Mouse (Mus musculus) embryonic facial prominence, embryonic 13.5 days (tissue): Measurements from ENCODE around the gene Arhgap17. TPM values are rescaled to one million over a fixed set of nuclear protein-coding genes. Genes with fewer than 3 reads are reported as not detected.

Experiments used
- ATAC-seq: fragments of 200-750 bp; cut with Nextera tagmentation; 2 replicates; pipeline ENCODE4 v1.8.0; 2017; ENCODE audit warnings: low read depth; ENCODE audit not compliant: insufficient number of reproducible peaks, insufficient read depth, low FRiP score, low TSS enrichment
- H3K27ac ChIP-seq: fragments of 300-500 bp; sonication (generic); 2 replicates; pipeline ENCODE4 v1.5.1; 2015; ENCODE audit warnings: moderate library complexity, mild to moderate bottlenecking, inconsistent platforms
- H3K27me3 ChIP-seq: fragments of 300-500 bp; sonication (generic); 2 replicates; pipeline ENCODE4 v1.6.1; 2015; ENCODE audit warnings: mild to moderate bottlenecking, inconsistent platforms
- H3K36me3 ChIP-seq: fragments of 300-500 bp; sonication (generic); 2 replicates; pipeline ENCODE4 v1.6.1; 2015; ENCODE audit warnings: mild to moderate bottlenecking, inconsistent platforms
- H3K4me1 ChIP-seq: fragments of 300-500 bp; sonication (generic); 2 replicates; pipeline ENCODE4 v1.6.1; 2015; ENCODE audit warnings: inconsistent platforms
- H3K4me2 ChIP-seq: fragments of 300-500 bp; sonication (generic); 2 replicates; pipeline ENCODE4 v1.6.1; 2015; ENCODE audit warnings: moderate library complexity, mild to moderate bottlenecking, inconsistent platforms
- H3K4me3 ChIP-seq: fragments of 300-500 bp; sonication (generic); 2 replicates; pipeline ENCODE4 v1.5.1; 2015; ENCODE audit warnings: mild to moderate bottlenecking, inconsistent platforms
- H3K9ac ChIP-seq: fragments of 300-500 bp; sonication (generic); 2 replicates; pipeline ENCODE4 v1.6.1; 2015; ENCODE audit warnings: mild to moderate bottlenecking, inconsistent platforms
- H3K9me3 ChIP-seq: fragments of 300-500 bp; sonication (generic); 2 replicates; pipeline ENCODE4 v1.6.1; 2016; ENCODE audit warnings: inconsistent platforms
- WGBS: fragments of 180-500 bp; shearing (Covaris S2); methylation state at CpG from one replicate; pipeline ENCODE4 v1.1.7; 2015; ENCODE audit warnings: mixed read lengths; 5-methylcytosine and 5-hydroxymethylcytosine counted together
- polyA plus RNA-seq: library from polyadenylated mRNA; unstranded; fragments of >200 nt; fragmentation: Nextera tagmentation; extraction: Ambion mirVana; gene quantifications from 2 replicates; pipeline ENCODE4 v1.2.1, GENCODE M21; 2015

Arhgap17 gene
- polyA plus RNA-seq, 1 experiment from 2014 or later = 21.4 TPM

- H3K27me3 ChIP-seq = no peaks in the 10 kb centered on the region
- H3K4me3 ChIP-seq = no peak overlapping the region
- H3K27ac ChIP-seq = peak overlapping the region; percentile 64
- H3K36me3 ChIP-seq = peaks cover 36% of the 10 kb centered on the region
- H3K9ac ChIP-seq = no peak overlapping the region
- H3K4me2 ChIP-seq = no peak overlapping the region
- WGBS = 44% methylated on average over 4 of the region's 4 CpGs
- H3K4me1 ChIP-seq = peaks cover 32% of the 10 kb centered on the region
- no peak for ATAC-seq
- no peaks in the 10 kb centered on the region for H3K9me3 ChIP-seq
Measured at GRCm38 (mm10) chr7:123327909-123328308, 41.8 kb downstream of the Arhgap17 start.

- Histone ChIP-seq H3K27me3 (no peaks in the 10 kb centered on the region), H3K4me2 (no peak overlapping the region), H3K4me1 (peaks cover 32% of the 10 kb centered on the region), H3K36me3 (peaks cover 45% of the 10 kb centered on the region), H3K4me3 (no peak overlapping the region), H3K9me3 (no peaks in the 10 kb centered on the region), H3K27ac (no peak overlapping the region), H3K9ac (no peak overlapping the region)
- no peak for ATAC-seq
- WGBS = 83% methylated on average over 4 of the region's 4 CpGs
Measured at GRCm38 (mm10) chr7:123326901-123327300, 42.8 kb downstream of the Arhgap17 start.

GRCm38 (mm10) chr7:123326062-123326461, 43.7 kb downstream of the Arhgap17 start:
- Histone ChIP-seq H3K4me1 (peaks cover 24% of the 10 kb centered on the region), H3K4me3 (no peak overlapping the region), H3K36me3 (peaks cover 53% of the 10 kb centered on the region), H3K27ac (no peak overlapping the region), H3K4me2 (no peak overlapping the region), H3K9ac (no peak overlapping the region), H3K9me3 (no peaks in the 10 kb centered on the region), H3K27me3 (no peaks in the 10 kb centered on the region)
- WGBS = 91% methylated on average over 5 of the region's 5 CpGs
- ATAC-seq = no peak

GRCm38 (mm10) chr7:123324105-123324504, 45.6 kb downstream of the Arhgap17 start:
- Histone ChIP-seq H3K9ac (no peak overlapping the region), H3K4me2 (no peak overlapping the region), H3K27ac (no peak overlapping the region), H3K4me1 (peaks cover 14% of the 10 kb centered on the region), H3K27me3 (no peaks in the 10 kb centered on the region), H3K36me3 (peaks cover 68% of the 10 kb centered on the region), H3K9me3 (no peaks in the 10 kb centered on the region), H3K4me3 (no peak overlapping the region)
- 94% methylated on average over 1 of the region's 1 CpGs for WGBS
- ATAC-seq = no peak

GRCm38 (mm10) chr7:123323388-123323787, 46.3 kb downstream of the Arhgap17 start:
- H3K27me3 ChIP-seq = no peaks in the 10 kb centered on the region
- H3K4me1 ChIP-seq = peaks cover 12% of the 10 kb centered on the region
- 88% methylated on average over 2 of the region's 2 CpGs for WGBS
- no peak overlapping the region for H3K4me2 ChIP-seq
- no peak overlapping the region for H3K4me3 ChIP-seq
- H3K36me3 ChIP-seq = peaks cover 75% of the 10 kb centered on the region
- H3K9ac ChIP-seq = no peak overlapping the region
- no peaks in the 10 kb centered on the region for H3K9me3 ChIP-seq
- no peak overlapping the region for H3K27ac ChIP-seq
- no peak for ATAC-seq

- Histone ChIP-seq H3K4me3 (no peak overlapping the region), H3K36me3 (peaks cover 83% of the 10 kb centered on the region), H3K4me2 (no peak overlapping the region), H3K27ac (no peak overlapping the region), H3K4me1 (peaks cover 4% of the 10 kb centered on the region), H3K9me3 (no peaks in the 10 kb centered on the region), H3K27me3 (no peaks in the 10 kb centered on the region), H3K9ac (no peak overlapping the region)
- 84% methylated on average over 13 of the region's 13 CpGs for WGBS
- no peak for ATAC-seq
Measured at GRCm38 (mm10) chr7:123322452-123323121, 47.1 kb downstream of the Arhgap17 start.

- Histone ChIP-seq H3K9ac (no peak overlapping the region), H3K27ac (no peak overlapping the region), H3K4me1 (no peaks in the 10 kb centered on the region), H3K27me3 (no peaks in the 10 kb centered on the region), H3K4me3 (no peak overlapping the region), H3K4me2 (no peak overlapping the region), H3K36me3 (peaks cover 81% of the 10 kb centered on the region), H3K9me3 (no peaks in the 10 kb centered on the region)
- ATAC-seq = no peak
- WGBS = 72% methylated on average over 3 of the region's 3 CpGs
Measured at GRCm38 (mm10) chr7:123312738-123313137, 57.0 kb downstream of the Arhgap17 start.

- no peak overlapping the region for H3K4me2 ChIP-seq
- no peak overlapping the region for H3K9ac ChIP-seq
- H3K27me3 ChIP-seq = no peaks in the 10 kb centered on the region
- no peaks in the 10 kb centered on the region for H3K4me1 ChIP-seq
- no peaks in the 10 kb centered on the region for H3K9me3 ChIP-seq
- H3K27ac ChIP-seq = no peak overlapping the region
- WGBS = 67% methylated on average over 5 of the region's 5 CpGs
- H3K4me3 ChIP-seq = no peak overlapping the region
- peaks cover 81% of the 10 kb centered on the region for H3K36me3 ChIP-seq
- no peak for ATAC-seq
Measured at GRCm38 (mm10) chr7:123311836-123312235, 57.9 kb downstream of the Arhgap17 start.

- WGBS = 95% methylated on average over 4 of the region's 4 CpGs
- Histone ChIP-seq H3K9ac (no peak overlapping the region), H3K27ac (no peak overlapping the region), H3K36me3 (peaks cover 86% of the 10 kb centered on the region), H3K9me3 (no peaks in the 10 kb centered on the region), H3K4me3 (no peak overlapping the region), H3K4me2 (no peak overlapping the region), H3K4me1 (no peaks in the 10 kb centered on the region), H3K27me3 (no peaks in the 10 kb centered on the region)
- no peak for ATAC-seq
Measured at GRCm38 (mm10) chr7:123307887-123308558, 61.7 kb downstream of the Arhgap17 start.

- H3K4me3 ChIP-seq = no peak overlapping the region
- WGBS = 96% methylated on average over 8 of the region's 8 CpGs
- H3K36me3 ChIP-seq = peaks cover 83% of the 10 kb centered on the region
Measured at GRCm38 (mm10) chr7:123307236-123307635, 62.5 kb downstream of the Arhgap17 start.

GRCm38 (mm10) chr7:123305397-123305796, 64.3 kb downstream of the Arhgap17 start:
- H3K4me2 ChIP-seq = no peak overlapping the region
- no peak overlapping the region for H3K27ac ChIP-seq
- no peaks in the 10 kb centered on the region for H3K4me1 ChIP-seq
- ATAC-seq = no peak
- H3K9ac ChIP-seq = no peak overlapping the region
- peaks cover 67% of the 10 kb centered on the region for H3K36me3 ChIP-seq
- H3K9me3 ChIP-seq = no peaks in the 10 kb centered on the region
- no peak overlapping the region for H3K4me3 ChIP-seq
- no peaks in the 10 kb centered on the region for H3K27me3 ChIP-seq
- WGBS = 82% methylated on average over 2 of the region's 2 CpGs

More at GRCm38 (mm10) chr7:123307236-123307635, 62.5 kb downstream of the Arhgap17 start:
- H3K9me3 ChIP-seq = no peaks in the 10 kb centered on the region
- H3K27me3 ChIP-seq = no peaks in the 10 kb centered on the region
- no peaks in the 10 kb centered on the region for H3K4me1 ChIP-seq
- ATAC-seq = no peak
- no peak overlapping the region for H3K4me2 ChIP-seq
- H3K27ac ChIP-seq = no peak overlapping the region
- no peak overlapping the region for H3K9ac ChIP-seq

- Histone ChIP-seq H3K9ac (no peak overlapping the region), H3K36me3 (peaks cover 70% of the 10 kb centered on the region), H3K9me3 (no peaks in the 10 kb centered on the region), H3K27ac (no peak overlapping the region), H3K4me3 (no peak overlapping the region), H3K27me3 (no peaks in the 10 kb centered on the region), H3K4me1 (no peaks in the 10 kb centered on the region), H3K4me2 (no peak overlapping the region)
- whole genome bisulfite sequencing = 76% methylated on average over 3 of the region's 3 CpGs
- no peak for ATAC-seq
Measured at GRCm38 (mm10) chr7:123300258-123300657, 69.5 kb downstream of the Arhgap17 start.
